Mouse (Mus musculus) layer of hippocampus, postnatal 14 days (tissue): ENCODE measurements around the gene Gamt. TPM values are rescaled to one million over a fixed set of nuclear protein-coding genes. Genes with fewer than 3 reads are reported as not detected.
"Not testable (repeated sequence)": the region's sequence is repeated elsewhere in the genome, so short reads cannot be mapped to it uniquely, and the experiment has no call there.

ENCODE experiments used
- DNase-seq, 2 experiments: peaks; one replicate each; pipeline ENCODE4 v3.0.0; 2021 to 2022; ENCODE audit warnings: low spot score in 2 of 2, mixed read lengths in 1 of 2
- microRNA-seq, 2 experiments: library from miRNA; unstranded; fragments of <30 nt; microRNA quantifications; one replicate each; pipeline ENCODE4 v1.2.0; 2021
- total RNA-seq, 2 experiments: library from RNA; stranded (reverse); gene quantifications; 2 replicates each; pipeline ENCODE4 v1.2.3; 2021

Gene Gamt
- total RNA-seq, 2 experiments from 2014 or later: 39.9 to 43.7 TPM

GRCm38 (mm10) chr10:80236145-80236825 lies 24.5 kb downstream of the Gamt start:
- DNase-seq: peak; percentile 51 to 63

GRCm38 (mm10) chr10:80227877-80228775 lies 32.7 kb downstream of the Gamt start:
- no peak for DNase-seq

- no peak for DNase-seq
These were observed 33.7 kb downstream of the Gamt start for GRCm38 (mm10) chr10:80227166-80227539.

GRCm38 (mm10) chr10:80226416-80227165 lies 34.2 kb downstream of the Gamt start, which contains the start of gene Mum1:
Gene Mum1, plus strand, starts transcription at chr10:80226434.
- DNase-seq: peak; percentile 96 to 98

- DNase-seq: no peak
These were observed 34.8 kb downstream of the Gamt start for GRCm38 (mm10) chr10:80226071-80226415.

- not testable (repeated sequence) for DNase-seq
These were observed 37.7 kb downstream of the Gamt start for GRCm38 (mm10) chr10:80223137-80223536.

- DNase-seq: no peak
These were observed 40.1 kb downstream of the Gamt start for GRCm38 (mm10) chr10:80220676-80221075.

GRCm38 (mm10) chr10:80215048-80215772 lies 45.6 kb downstream of the Gamt start:
- no peak for DNase-seq

GRCm38 (mm10) chr10:80211547-80212103 lies 49.2 kb downstream of the Gamt start:
- DNase-seq: not testable (repeated sequence)

GRCm38 (mm10) chr10:80208841-80209371 lies 51.9 kb downstream of the Gamt start:
- DNase-seq: peak in 1 of 2 experiments; percentile 50

- DNase-seq: no peak
These were observed 52.6 kb downstream of the Gamt start for GRCm38 (mm10) chr10:80208248-80208647.

Small RNA genes lying within 50 kb of the gene (microRNA-seq; reads per million reads assigned to microRNA genes)
- 1.4 to 3.1 reads per million in 2 experiments for gene Mir6911

Other genes with a start within 250 kb of the Gamt start
- 1 to 10 TPM; 3.8 to 3.9 TPM for gene Arhgap45, start 244.4 kb downstream of the Gamt start, total RNA-seq
- 10 to 100 TPM; 74.1 to 74.3 TPM for gene Polr2e, start 221.2 kb downstream of the Gamt start, total RNA-seq
- 100 to 1,000 TPM; 456 to 501 TPM for gene Gpx4, start 213.8 kb downstream of the Gamt start, total RNA-seq
- gene Sbno2, start 155.4 kb downstream of the Gamt start, total RNA-seq: 10 to 100 TPM; 19.8 to 21.3 TPM
- 10 to 100 TPM; 89.2 to 90.7 TPM for gene Stk11, start 145.2 kb downstream of the Gamt start, total RNA-seq
- gene Atp5d, start 122.4 kb downstream of the Gamt start, total RNA-seq: 100 to 1,000 TPM; 397 to 417 TPM
- gene Cbarp, start 120.2 kb downstream of the Gamt start, total RNA-seq: 100 to 1,000 TPM; 401 to 436 TPM
- gene Midn, start 112.7 kb downstream of the Gamt start, total RNA-seq: 10 to 100 TPM; 90.9 to 100.0 TPM
- gene Cirbp, start 95.0 kb downstream of the Gamt start, total RNA-seq: 100 to 1,000 TPM in 1 of 2 experiments, 10 to 100 TPM in 1; 93.5 to 126 TPM
- 1 to 10 TPM; 5.1 to 5.2 TPM for gene 1600002K03Rik, start 88.1 kb downstream of the Gamt start, total RNA-seq
- gene Efna2, start 81.5 kb downstream of the Gamt start, total RNA-seq: 10 to 100 TPM; 14.8 TPM
- 10 to 100 TPM; 34.4 to 43.7 TPM for gene Mum1, start 34.6 kb downstream of the Gamt start, total RNA-seq
- 100 to 1,000 TPM; 169 to 175 TPM for gene Ndufs7, start 11.9 kb downstream of the Gamt start, total RNA-seq
- 10 to 100 TPM; 83.0 to 93.6 TPM for gene Dazap1, start 474 bp upstream of the Gamt start, total RNA-seq
- gene Rps15, start 31.4 kb upstream of the Gamt start, total RNA-seq: 100 to 1,000 TPM; 727 to 762 TPM
- 100 to 1,000 TPM; 131 to 133 TPM for gene Apc2, start 35.0 kb upstream of the Gamt start, total RNA-seq
- 10 to 100 TPM; 20.4 to 23.1 TPM for gene 2310011J03Rik, start 59.5 kb upstream of the Gamt start, total RNA-seq
- 1 to 10 TPM; 3.2 to 4.4 TPM for gene Pcsk4, start 68.5 kb upstream of the Gamt start, total RNA-seq
- gene Reep6, start 68.9 kb upstream of the Gamt start, total RNA-seq: 10 to 100 TPM; 10.1 to 10.6 TPM
- gene Adamtsl5, start 87.4 kb upstream of the Gamt start, total RNA-seq: 1 to 10 TPM; 2.0 to 2.8 TPM
- gene Plk5, start 95.4 kb upstream of the Gamt start, total RNA-seq: 1 to 10 TPM; 3.2 to 3.4 TPM
- 10 to 100 TPM; 20.3 to 24.2 TPM for gene Mex3d, start 126.6 kb upstream of the Gamt start, total RNA-seq
- gene Mbd3, start 138.5 kb upstream of the Gamt start, total RNA-seq: 100 to 1,000 TPM; 121 to 131 TPM
- 100 to 1,000 TPM; 620 to 655 TPM for gene Uqcr11, start 145.8 kb upstream of the Gamt start, total RNA-seq
- 10 to 100 TPM; 33.3 to 35.0 TPM for gene Tcf3, start 172.6 kb upstream of the Gamt start, total RNA-seq
- gene Onecut3, start 233.8 kb upstream of the Gamt start, total RNA-seq: not detected